8 mouse cellular contexts compared by ENCODE assay signal in the genomic region with DNA sequence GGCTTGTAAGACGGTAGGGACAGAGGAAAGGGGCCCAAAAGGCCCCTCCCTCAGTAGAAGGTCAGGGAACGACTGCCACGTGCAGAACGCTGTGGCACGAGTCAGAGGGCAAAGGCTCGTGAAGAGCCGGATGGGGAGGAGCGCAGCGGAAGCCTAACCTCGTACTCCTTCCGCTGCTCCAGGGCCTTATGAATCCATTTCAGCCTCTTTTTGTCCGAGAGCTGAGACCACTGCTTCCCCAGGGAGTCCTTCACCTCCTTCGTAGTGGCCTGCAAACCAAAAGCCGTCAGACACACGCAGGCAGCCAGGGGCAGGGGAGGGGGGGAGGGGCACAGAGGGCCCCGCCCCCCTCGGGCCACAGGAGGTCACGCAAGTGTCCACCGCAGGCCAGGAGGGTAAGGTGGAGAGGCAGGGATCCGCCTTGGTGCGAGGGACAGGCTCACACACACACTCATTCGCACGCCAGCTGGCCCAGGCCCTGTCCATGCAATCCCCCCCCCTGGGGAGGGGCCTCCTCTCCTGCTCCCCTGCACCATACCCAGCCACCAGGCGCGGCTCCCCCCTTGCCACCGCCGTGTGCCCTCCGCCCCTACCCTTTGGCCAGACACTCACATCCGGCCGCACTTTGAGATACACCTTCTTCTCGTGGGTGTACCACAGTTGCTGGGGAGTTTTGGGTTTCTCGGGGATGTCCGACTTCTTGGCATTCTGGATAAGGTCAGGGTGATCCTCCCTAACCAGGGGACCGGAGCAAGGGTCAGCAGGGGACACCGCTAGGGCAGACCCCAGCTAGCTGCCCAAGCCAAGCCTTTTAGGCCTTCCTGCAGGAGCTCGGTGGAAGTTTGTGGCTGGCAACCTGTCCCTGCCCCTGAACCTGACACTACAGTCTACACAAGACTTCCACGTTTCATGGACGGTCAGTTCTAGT. TPM values are rescaled to one million over a fixed set of nuclear protein-coding genes. Genes with fewer than 3 reads are reported as not detected.
DNase-seq lines count a peak whose midpoint lies in the region.

No protein-coding gene starts in this region.

- 42% methylated on average over 38 of the region's 38 CpGs for WGBS in heart, embryonic 10.5 days

- H3K36me3 ChIP-seq in heart, embryonic 10.5 days = peaks cover 82% of the 10 kb centered on the region

- H3K9me3 ChIP-seq in heart, embryonic 10.5 days = no peaks in the 10 kb centered on the region

- peaks cover 45% of the 10 kb centered on the region for H3K4me1 ChIP-seq in heart, embryonic 10.5 days

- H3K27me3 ChIP-seq in heart, embryonic 10.5 days (ENCODE audit: insufficient read depth, poor library complexity, severe bottlenecking) = no peaks in the 10 kb centered on the region

- DNase-seq in heart, embryonic 10.5 days (ENCODE audit: low spot score) = peak; percentile 76
- no peak for DNase-seq in heart, postnatal 14 days
- DNase-seq in thymus, postnatal 14 days = peak; percentile 14
- no peak for DNase-seq in thymus, postnatal 36 days
- DNase-seq in kidney, postnatal 10 days = peak; percentile 40
- peak; percentile 67 for DNase-seq in testis, postnatal 10 days (ENCODE audit: low spot score)
- DNase-seq in right cerebral cortex, postnatal 25 days = no peak
- no peak for DNase-seq in layer of hippocampus, adult 8-10 months (ENCODE audit: low spot score in 2 of 2)

- intact Hi-C loops in heart, postnatal 14 days (cut with DNase I) = loop anchor here (10.0 kb wide), 1 partner anchor 244 kb away; a partner anchor contains a TSS

- peak overlapping the region; percentile 60 for H3K27ac ChIP-seq in heart, embryonic 10.5 days

- H3K4me3 ChIP-seq in heart, embryonic 10.5 days = peak overlapping the region; percentile 33

RNA-seq across cellular contexts. Expression of a gene that starts 8.5 kb away (rescaled TPM):
- 60.4 and 75.4 TPM in 2 replicates for polyA plus RNA-seq in heart, embryonic 10.5 days (2016; fragmentation: Nextera tagmentation; extraction: Ambion mirVana)
- 10 to 100 TPM; 60.1 to 69.7 TPM for total RNA-seq in heart, postnatal 14 days (2021)
- 100 to 1,000 TPM; 106 to 122 (median 120) TPM for total RNA-seq in layer of hippocampus, adult 8-10 months (2022)

RNA-seq across cellular contexts. Expression of a gene that starts 14.6 kb away (rescaled TPM):
- polyA plus RNA-seq in heart, embryonic 10.5 days (2016; fragmentation: Nextera tagmentation; extraction: Ambion mirVana) = 9.1 and 14.3 TPM in 2 replicates
- 10 to 100 TPM; 26.5 to 29.5 TPM for total RNA-seq in heart, postnatal 14 days (2021)
- total RNA-seq in layer of hippocampus, adult 8-10 months (2022) = 100 to 1,000 TPM; 153 to 169 (median 157) TPM

RNA-seq across cellular contexts. Expression of a gene that starts 26.3 kb away (rescaled TPM):
- polyA plus RNA-seq in heart, embryonic 10.5 days (2016; fragmentation: Nextera tagmentation; extraction: Ambion mirVana) = 40.1 and 41.8 TPM in 2 replicates
- 10 to 100 TPM; 26.6 TPM for total RNA-seq in heart, postnatal 14 days (2021)
- 10 to 100 TPM; 61.4 to 72.0 (median 67.7) TPM for total RNA-seq in layer of hippocampus, adult 8-10 months (2022)

RNA-seq across cellular contexts. Expression of a gene that starts 42.5 kb away (rescaled TPM):
- 0.06 and 0.08 TPM in 2 replicates for polyA plus RNA-seq in heart, embryonic 10.5 days (2016; fragmentation: Nextera tagmentation; extraction: Ambion mirVana)
- under 1 TPM; 0.61 to 0.62 TPM for total RNA-seq in heart, postnatal 14 days (2021)
- total RNA-seq in layer of hippocampus, adult 8-10 months (2022) = 1 to 10 TPM; 2.1 to 2.4 (median 2.2) TPM

RNA-seq across cellular contexts. Expression of a gene that starts 55.0 kb away (rescaled TPM):
- polyA plus RNA-seq in heart, embryonic 10.5 days (2016; fragmentation: Nextera tagmentation; extraction: Ambion mirVana) = 88.9 and 128 TPM in 2 replicates
- total RNA-seq in heart, postnatal 14 days (2021) = 10 to 100 TPM; 22.7 to 23.0 TPM
- total RNA-seq in layer of hippocampus, adult 8-10 months (2022) = under 1 TPM in 2 of 4 experiments, not detected in 2; 0.10 to 0.11 TPM

Comparison
In these comparisons a context has a peak if more than half of its experiments do, and no peak if none do; other contexts are left out.
1. DNase-seq: peak in heart, embryonic 10.5 days (single experiment), thymus, postnatal 14 days (single experiment), kidney, postnatal 10 days (single experiment) and testis, postnatal 10 days (single experiment); none in heart, postnatal 14 days (0 of 2), thymus, postnatal 36 days (0 of 2), right cerebral cortex, postnatal 25 days (single experiment) and layer of hippocampus, adult 8-10 months (0 of 2).
2. RNA of a gene that starts 14.6 kb away (total RNA-seq): 153 to 169 TPM in layer of hippocampus, adult 8-10 months; 26.5 to 29.5 TPM in heart, postnatal 14 days; every median in the first group is over 4 times any median in the second.